Mouse (Mus musculus): ENCODE data around the gene Slc25a12.

Slc25a12 gene

GRCm38 (mm10) chr2:71248071-71248470 is 119.5 kb downstream of the Slc25a12 start:
- no peak for DNase-seq (ENCODE audit: low spot score)

- no peak for DNase-seq (ENCODE audit: low spot score)
Measured at GRCm38 (mm10) chr2:71246096-71246495, 121.5 kb downstream of the Slc25a12 start.

GRCm38 (mm10) chr2:71245416-71245815 is 122.1 kb downstream of the Slc25a12 start:
- DNase-seq (ENCODE audit: low spot score), result no peak

- DNase-seq (ENCODE audit: low spot score), result no peak
Measured at GRCm38 (mm10) chr2:71244807-71245206, 122.7 kb downstream of the Slc25a12 start.

- no peak for DNase-seq (ENCODE audit: low spot score)
Measured at GRCm38 (mm10) chr2:71243058-71243672, 124.4 kb downstream of the Slc25a12 start.

- DNase-seq (ENCODE audit: low spot score), result no peak
Measured at GRCm38 (mm10) chr2:71242180-71242579, 125.4 kb downstream of the Slc25a12 start.

- DNase-seq (ENCODE audit: low spot score), result no peak
Measured at GRCm38 (mm10) chr2:71241505-71241904, 126.0 kb downstream of the Slc25a12 start.

- DNase-seq (ENCODE audit: low spot score), result no peak
Measured at GRCm38 (mm10) chr2:71236009-71236408, 131.5 kb downstream of the Slc25a12 start.

- DNase-seq (ENCODE audit: low spot score), result no peak
Measured at GRCm38 (mm10) chr2:71235420-71235819, 132.1 kb downstream of the Slc25a12 start.

GRCm38 (mm10) chr2:71232976-71233375 is 134.6 kb downstream of the Slc25a12 start:
- no peak for DNase-seq (ENCODE audit: low spot score)

- no peak for DNase-seq (ENCODE audit: low spot score)
Measured at GRCm38 (mm10) chr2:71231951-71232350, 135.6 kb downstream of the Slc25a12 start.

- DNase-seq (ENCODE audit: low spot score), result no peak
Measured at GRCm38 (mm10) chr2:71229603-71230002, 137.9 kb downstream of the Slc25a12 start.

GRCm38 (mm10) chr2:71227398-71227797 is 140.2 kb downstream of the Slc25a12 start:
- DNase-seq (ENCODE audit: low spot score), result no peak
